Mouse (Mus musculus) heart, adult 2 months (tissue): ENCODE results near the gene Slc15a2. TPM values are rescaled to one million over a fixed set of nuclear protein-coding genes. Genes with fewer than 3 reads are reported as not detected.

Experiments
- DNase-seq, 2 experiments: peaks; one replicate each; pipeline ENCODE4 v3.0.0; 2021
- H3K27ac ChIP-seq: fragments of 200-600 bp; 2 replicates; pipeline ENCODE4 v1.8.1; 2022
- H3K27me3 ChIP-seq: fragments of 200-500 bp; 2 replicates; pipeline ENCODE4 v1.6.1; 2012; ENCODE audit warnings: mild to moderate bottlenecking, low read length, inconsistent platforms, mixed read lengths; ENCODE audit not compliant: control insufficient read depth, insufficient read depth
- H3K36me3 ChIP-seq: fragments of 200-500 bp; 2 replicates; pipeline ENCODE4 v1.6.1; 2012; ENCODE audit warnings: low read length, inconsistent platforms; ENCODE audit not compliant: control insufficient read depth, insufficient read depth
- H3K4me1 ChIP-seq: fragments of 200-500 bp; 2 replicates; pipeline ENCODE4 v1.6.1; 2011; ENCODE audit warnings: low read length; ENCODE audit not compliant: control insufficient read depth, insufficient read depth
- H3K4me3 ChIP-seq: fragments of 200-600 bp; 2 replicates; pipeline ENCODE4 v1.8.1; 2022
- H3K79me2 ChIP-seq: fragments of 200-500 bp; replicated peaks from 2 replicates; pipeline ENCODE4 v1.6.1; 2012; ENCODE audit warnings: mild to moderate bottlenecking, inconsistent platforms, low read length, moderate library complexity, mixed read lengths; ENCODE audit not compliant: control insufficient read depth, insufficient read depth
- H3K9ac ChIP-seq: fragments of 200-500 bp; 2 replicates; pipeline ENCODE4 v1.6.1; 2012; ENCODE audit warnings: low read depth, mild to moderate bottlenecking, control low read depth, inconsistent platforms, low read length, mixed read lengths
- CTCF ChIP-seq: fragments of 200-600 bp; IDR thresholded peaks from 2 replicates; pipeline ENCODE4 v1.8.1; 2022; ENCODE audit warnings: antibody characterized with exemption, mild to moderate bottlenecking, moderate library complexity
- EP300 ChIP-seq: fragments of 200-500 bp; IDR thresholded peaks from 2 replicates; pipeline ENCODE4 v1.6.1; 2011; ENCODE audit warnings: low read depth, low read length, control low read depth; ENCODE audit not compliant: insufficient read depth
- POLR2A ChIP-seq: fragments of 200-500 bp; IDR thresholded peaks from 2 replicates; pipeline ENCODE4 v1.6.1; 2011; ENCODE audit warnings: mild to moderate bottlenecking, low read depth, low read length, control low read depth; ENCODE audit not compliant: insufficient read depth
- WGBS: fragments of 180-500 bp; shearing (Covaris S2); methylation state at CpG from one replicate; pipeline ENCODE4 v1.1.7; 2018; 5-methylcytosine and 5-hydroxymethylcytosine counted together
- intact Hi-C: fragments of 180-260 bp; cut with DNase I; formaldehyde crosslinking; loops from one replicate; pipeline ENCODE4 v1.15.1; 2025
- polyA plus RNA-seq: library from polyadenylated mRNA; depleted of rRNA; stranded (reverse); fragments of >200 nt; gene quantifications from 2 replicates; pipeline ENCODE4 v1.2.3, GENCODE M21; 2012
- total RNA-seq, 2 experiments: library from RNA; stranded (reverse); gene quantifications; 2 replicates each; pipeline ENCODE4 v1.2.3; 2021

Slc15a2 gene
- total and polyA plus RNA-seq, 3 experiments = 1.6 to 3.3 (median 2.2) TPM

DNA sequence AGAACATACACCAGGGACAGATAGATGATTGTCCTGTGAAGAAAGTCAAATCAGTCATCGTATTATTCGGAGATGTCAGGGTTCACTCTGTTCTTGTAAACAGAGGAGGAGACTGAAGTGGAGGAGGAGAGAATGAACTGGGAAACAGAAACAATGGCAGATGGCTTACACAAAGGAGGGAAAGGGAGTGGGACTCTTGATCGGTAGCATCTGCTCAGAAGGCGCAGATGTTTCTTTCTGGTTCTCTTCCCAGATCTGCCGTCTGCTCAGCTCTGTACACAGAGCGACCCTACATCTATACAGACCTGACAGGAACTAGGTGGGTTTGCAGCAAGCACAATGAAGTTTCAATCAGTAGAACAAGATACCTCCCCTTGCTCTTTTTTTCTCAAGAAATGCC, 9.1 kb downstream of the Slc15a2 start:
- H3K36me3 ChIP-seq = no peaks in the 10 kb centered on the region

DNA sequence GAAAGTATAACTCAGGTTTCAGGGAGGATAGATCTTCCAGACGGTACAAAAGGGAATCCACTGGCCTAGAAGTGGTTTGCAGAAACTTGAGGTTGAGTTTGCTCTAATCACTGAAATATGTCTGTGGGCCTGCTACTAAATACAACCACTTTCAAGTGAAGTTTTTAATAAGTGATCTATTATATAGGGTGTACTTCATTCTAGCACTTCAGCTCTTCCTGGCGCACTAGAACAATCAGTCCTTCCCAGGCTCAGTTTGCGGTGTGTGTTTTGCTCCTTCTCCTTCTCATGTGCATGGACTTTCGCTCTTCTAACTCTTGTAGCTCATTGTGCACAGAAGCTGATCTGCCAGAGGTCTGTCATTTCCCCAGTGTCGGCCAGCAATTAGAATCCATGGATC, 11.8 kb downstream of the Slc15a2 start:
- no peak for TF ChIP-seq CTCF
- TF ChIP-seq POLR2A = no peak
- no peak for TF ChIP-seq EP300
- no peak for DNase-seq
- WGBS = 90% methylated on average over 5 of the region's 5 CpGs
- Histone ChIP-seq H3K9ac (no peak overlapping the region), H3K79me2 (no peaks in the 10 kb centered on the region), H3K27me3 (no peaks in the 10 kb centered on the region), H3K27ac (no peak overlapping the region), H3K4me1 (no peaks in the 10 kb centered on the region), H3K36me3 (no peaks in the 10 kb centered on the region), H3K4me3 (no peak overlapping the region)
- intact Hi-C loops = no loop called here

More for the DNA sequence above, 9.1 kb downstream of the Slc15a2 start:
- no peaks in the 10 kb centered on the region for H3K79me2 ChIP-seq
- H3K27me3 ChIP-seq = no peaks in the 10 kb centered on the region
- H3K27ac ChIP-seq = no peak overlapping the region
- intact Hi-C loops = no loop called here
- DNase-seq = no peak
- TF ChIP-seq EP300 (no peak), CTCF (no peak), POLR2A (no peak)
- no peak overlapping the region for H3K9ac ChIP-seq
- 76% methylated on average over 6 of the region's 6 CpGs for WGBS
- H3K4me1 ChIP-seq = no peaks in the 10 kb centered on the region
- no peak overlapping the region for H3K4me3 ChIP-seq

DNA sequence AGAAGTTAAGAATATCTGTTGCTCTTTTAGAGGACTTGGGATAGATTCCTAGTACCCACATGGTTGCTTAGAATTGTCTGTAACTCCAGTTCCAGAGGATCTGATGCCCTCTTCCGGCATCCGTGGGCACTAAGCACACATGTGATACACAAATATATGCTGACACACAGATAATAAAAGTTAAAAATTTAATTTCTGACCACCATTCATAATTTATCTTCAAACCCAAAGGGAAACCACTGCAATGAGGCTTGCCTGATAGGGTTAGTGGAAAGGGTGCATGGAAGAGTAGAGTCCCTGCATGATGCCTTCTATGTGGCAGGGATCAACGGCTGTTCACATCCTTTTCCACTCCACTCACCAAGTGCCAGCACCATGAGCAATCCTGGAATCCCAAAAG, 13.1 kb downstream of the Slc15a2 start:
- H3K4me1 ChIP-seq = no peaks in the 10 kb centered on the region
- TF ChIP-seq CTCF (no peak), POLR2A (no peak), EP300 (no peak)
- H3K27ac ChIP-seq = no peak overlapping the region
- no peak overlapping the region for H3K4me3 ChIP-seq
- WGBS = 83% methylated on average over 3 of the region's 3 CpGs
- no peaks in the 10 kb centered on the region for H3K79me2 ChIP-seq
- H3K27me3 ChIP-seq = no peaks in the 10 kb centered on the region
- DNase-seq = no peak
- H3K36me3 ChIP-seq = no peaks in the 10 kb centered on the region
- intact Hi-C loops = no loop called here
- no peak overlapping the region for H3K9ac ChIP-seq

DNA sequence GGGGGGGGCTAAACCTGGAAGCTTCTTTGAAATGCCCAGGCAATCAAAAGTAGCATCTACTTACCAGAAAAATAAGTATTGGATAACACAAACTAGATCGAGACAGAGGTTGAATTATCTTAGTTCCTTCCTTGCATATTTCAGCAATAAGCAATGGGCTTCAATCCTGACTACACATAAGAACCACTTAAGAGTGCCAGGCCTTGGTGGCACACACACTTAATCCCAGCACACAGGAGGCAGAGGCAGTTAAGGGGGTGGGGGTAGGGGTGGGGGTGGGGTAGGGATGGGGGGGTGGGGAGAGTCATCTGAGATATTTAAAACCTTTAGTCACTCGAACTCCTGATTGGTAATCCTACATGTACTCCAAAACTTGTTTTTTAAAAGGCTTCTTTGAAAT, 13.5 kb downstream of the Slc15a2 start:
- no peak overlapping the region for H3K4me3 ChIP-seq
- no peak for DNase-seq
- no peak for TF ChIP-seq EP300
- no peak for TF ChIP-seq CTCF
- no peak for TF ChIP-seq POLR2A
- H3K79me2 ChIP-seq = no peaks in the 10 kb centered on the region
- no peaks in the 10 kb centered on the region for H3K4me1 ChIP-seq
- intact Hi-C loops = no loop called here
- WGBS = 78% methylated on average over 2 of the region's 2 CpGs
- H3K27ac ChIP-seq = no peak overlapping the region
- no peaks in the 10 kb centered on the region for H3K27me3 ChIP-seq
- H3K36me3 ChIP-seq = no peaks in the 10 kb centered on the region
- H3K9ac ChIP-seq = no peak overlapping the region

DNA sequence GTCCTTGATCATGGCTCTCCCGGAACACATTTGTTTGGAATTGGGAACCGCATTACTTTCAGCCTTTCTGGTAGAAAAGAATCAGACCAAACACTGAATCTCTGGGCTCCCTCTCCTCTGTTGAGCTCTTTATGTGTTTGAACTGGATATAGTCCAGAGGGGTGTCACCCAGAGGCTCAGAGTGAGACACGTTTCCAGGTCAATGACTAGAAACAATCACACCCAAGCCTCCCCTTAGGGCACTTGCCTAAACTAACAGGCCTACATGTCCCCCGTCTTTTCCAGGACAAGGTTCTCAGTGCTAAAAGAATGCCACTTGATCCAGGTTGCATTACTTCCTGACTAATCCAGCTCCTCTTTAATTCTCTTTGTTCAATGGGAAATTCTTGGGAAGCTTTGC, 13.9 kb downstream of the Slc15a2 start:
- DNase-seq = no peak
- TF ChIP-seq POLR2A (no peak), CTCF (no peak), EP300 (no peak)
- H3K4me3 ChIP-seq = no peak overlapping the region
- no peaks in the 10 kb centered on the region for H3K36me3 ChIP-seq
- intact Hi-C loops = no loop called here
- WGBS = 72% methylated on average over 4 of the region's 4 CpGs
- H3K4me1 ChIP-seq = no peaks in the 10 kb centered on the region
- H3K27me3 ChIP-seq = no peaks in the 10 kb centered on the region
- H3K79me2 ChIP-seq = no peaks in the 10 kb centered on the region
- H3K9ac ChIP-seq = no peak overlapping the region
- no peak overlapping the region for H3K27ac ChIP-seq

DNA sequence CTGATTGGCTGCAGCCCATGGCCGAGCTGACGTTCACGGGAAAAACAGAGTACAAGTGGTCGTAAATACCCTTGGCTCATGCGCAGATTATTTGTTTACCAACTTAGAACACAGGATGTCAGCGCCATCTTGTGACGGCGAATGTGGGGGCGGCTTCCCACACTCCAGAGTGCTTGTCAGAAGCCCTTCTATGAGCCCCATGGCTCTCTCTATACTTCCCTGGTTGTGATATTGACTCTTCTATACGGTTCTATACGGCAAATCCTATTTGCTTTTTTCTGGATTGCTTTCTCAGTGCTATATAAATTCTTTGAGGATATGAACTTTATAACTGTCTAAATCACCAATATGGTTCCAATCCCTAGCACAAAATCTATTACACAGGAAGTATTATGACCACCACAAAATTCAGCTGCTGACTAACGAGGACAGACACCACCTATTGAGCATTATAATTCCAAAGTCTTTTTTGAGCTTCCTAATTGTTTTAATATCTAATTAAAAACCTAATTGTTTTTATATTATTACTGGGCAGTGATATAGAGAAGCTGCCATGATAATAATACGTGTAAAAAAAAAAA, 14.5 kb downstream of the Slc15a2 start:
- WGBS = 83% methylated on average over 9 of the region's 13 CpGs
- TF ChIP-seq CTCF (no peak), POLR2A (no peak), EP300 (no peak)
- Histone ChIP-seq H3K36me3 (no peaks in the 10 kb centered on the region), H3K27ac (no peak overlapping the region), H3K4me3 (no peak overlapping the region), H3K27me3 (no peaks in the 10 kb centered on the region), H3K4me1 (no peaks in the 10 kb centered on the region), H3K9ac (no peak overlapping the region), H3K79me2 (no peaks in the 10 kb centered on the region)
- intact Hi-C loops = no loop called here
- DNase-seq = no peak
